Mouse (Mus musculus) layer of hippocampus, postnatal 25 days (tissue): ENCODE data around the gene Synpr. TPM values are rescaled to one million over a fixed set of nuclear protein-coding genes. Genes with fewer than 3 reads are reported as not detected.

Experiments used
- DNase-seq, 2 experiments: peaks; one replicate each; pipeline ENCODE4 v3.0.0; 2022; ENCODE audit warnings: mixed read lengths in 2 of 2, low spot score in 1 of 2; ENCODE audit errors: extremely low spot score in 1 of 2
- total RNA-seq, 2 experiments: library from RNA; stranded (reverse); gene quantifications; 2 replicates each; pipeline ENCODE4 v1.2.3; 2021

Gene Synpr
- total RNA-seq, 2 experiments from 2014 or later: 192 to 194 TPM

- DNase-seq: no peak
These were observed 234.8 kb downstream of the Synpr start for GRCm38 (mm10) chr14:13519239-13520011.

GRCm38 (mm10) chr14:13547746-13548145, 263.2 kb downstream of the Synpr start:
- DNase-seq: no peak

- no peak for DNase-seq
These were observed 266.6 kb downstream of the Synpr start for GRCm38 (mm10) chr14:13551209-13551608.

- DNase-seq: no peak
These were observed 269.2 kb downstream of the Synpr start for GRCm38 (mm10) chr14:13553616-13554370.

DNA sequence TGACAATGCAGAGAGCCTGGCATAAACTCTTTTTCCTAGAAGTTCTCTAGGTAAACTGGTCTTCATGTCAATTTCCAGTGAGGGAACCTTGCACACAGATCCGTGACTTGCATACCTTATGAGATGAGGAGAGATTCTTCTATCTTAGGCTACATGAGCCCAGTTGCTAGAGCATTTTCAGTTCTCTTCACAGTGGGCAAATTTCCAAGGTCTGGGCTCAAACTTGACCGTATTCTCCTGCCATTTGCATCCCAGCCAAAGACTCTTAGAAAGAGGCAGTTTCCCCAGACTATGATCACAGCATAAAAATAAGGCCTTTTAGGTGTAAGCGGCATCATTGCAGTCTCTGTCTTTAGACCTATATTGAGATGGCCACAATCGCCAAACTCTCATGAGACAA, 270.1 kb downstream of the Synpr start:
- DNase-seq: no peak

DNA sequence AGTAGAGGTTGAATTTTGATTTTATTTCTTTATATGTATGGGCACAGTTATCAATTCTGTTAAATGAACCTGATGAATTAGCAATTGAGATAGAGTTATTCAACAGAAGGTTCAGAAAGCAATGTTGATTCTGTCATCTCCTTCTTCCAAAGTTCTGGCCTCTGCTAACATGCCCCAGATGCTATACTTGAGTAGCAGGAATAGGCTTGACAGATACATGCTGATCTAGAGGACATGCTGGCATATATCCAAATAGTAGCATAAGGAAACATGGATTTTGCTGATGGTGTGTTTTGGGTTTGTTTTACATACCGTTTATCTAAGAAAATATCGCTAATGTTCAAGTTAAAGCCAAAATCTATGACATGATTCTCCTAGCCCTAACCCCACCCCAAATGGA, 273.5 kb downstream of the Synpr start:
- no peak for DNase-seq

DNA sequence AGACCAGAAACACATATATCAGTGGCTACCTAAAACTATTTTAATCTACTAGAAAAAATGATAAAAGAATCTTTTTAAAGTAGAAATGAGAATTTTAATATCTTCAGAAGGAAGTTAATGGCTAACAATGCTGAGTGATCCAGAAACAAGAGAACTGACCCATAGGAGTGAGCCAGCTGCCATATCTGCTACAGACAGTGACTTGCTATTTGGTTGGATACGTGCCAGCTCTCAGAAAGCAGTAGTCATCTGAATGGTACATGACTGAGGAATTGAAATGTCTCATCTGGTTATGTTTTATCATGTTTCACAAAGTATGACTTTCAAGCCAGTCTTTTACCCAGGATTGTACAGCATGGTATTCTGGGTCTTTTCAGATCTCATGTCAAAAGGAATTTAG, 282.7 kb downstream of the Synpr start:
- no peak for DNase-seq

DNA sequence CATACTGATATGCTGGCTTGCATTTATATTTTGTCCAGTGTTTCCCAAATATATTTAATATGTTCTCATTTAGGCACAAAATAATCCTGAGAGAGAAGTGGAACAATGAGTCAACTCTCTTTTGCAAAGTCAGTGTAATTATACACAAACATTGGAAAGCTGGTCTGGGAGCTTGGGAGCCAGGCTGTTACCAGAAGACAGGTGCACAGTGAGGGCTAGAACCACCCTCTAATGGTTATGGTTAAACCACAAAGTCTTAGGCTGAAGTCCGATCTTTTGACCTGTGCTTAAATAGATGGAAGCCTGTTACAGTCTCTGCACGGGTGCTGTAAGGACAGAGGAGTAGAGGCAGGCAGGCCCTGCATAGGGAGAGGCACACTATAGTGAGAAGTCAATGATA, 283.4 kb downstream of the Synpr start:
- no peak for DNase-seq

GRCm38 (mm10) chr14:13571941-13572340, 287.4 kb downstream of the Synpr start:
- no peak for DNase-seq

DNA sequence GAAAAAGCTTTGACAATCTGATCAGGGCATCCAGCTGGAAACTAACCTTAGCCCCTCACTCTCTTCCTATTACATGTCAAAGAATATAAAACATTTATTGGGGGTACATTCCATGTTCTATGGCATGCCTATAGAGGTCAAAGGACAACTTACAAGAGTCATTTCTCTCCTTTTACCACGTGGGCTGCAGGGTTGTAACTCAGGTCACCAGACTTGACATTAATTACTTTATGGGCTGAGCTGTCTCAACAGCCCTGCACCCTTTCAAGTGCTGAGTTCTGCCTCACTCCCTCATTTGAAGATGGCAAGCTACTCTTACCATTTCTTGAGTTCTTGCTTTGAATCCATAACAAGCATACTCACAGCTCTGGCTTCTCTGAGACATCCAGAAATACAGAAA, 287.9 kb downstream of the Synpr start:
- no peak for DNase-seq

DNA sequence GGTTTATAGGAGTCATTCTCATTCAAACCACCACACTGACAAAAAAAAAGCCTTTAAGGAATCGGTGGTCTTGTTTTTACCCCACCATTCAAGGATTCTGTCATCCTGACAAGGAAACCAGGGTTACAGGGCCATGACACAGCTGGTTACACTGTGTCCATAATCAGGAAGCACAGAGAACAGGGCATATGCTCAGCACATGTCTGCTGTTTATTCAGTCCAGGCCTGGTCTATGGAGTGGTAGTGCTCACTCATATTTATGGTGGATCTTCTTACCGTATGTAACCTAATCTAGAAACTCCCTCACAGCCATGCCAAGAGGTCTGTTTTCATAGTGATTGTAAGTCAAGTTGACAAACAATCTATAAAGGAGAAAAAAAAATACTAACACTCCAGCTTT, 293.5 kb downstream of the Synpr start:
- no peak for DNase-seq

DNA sequence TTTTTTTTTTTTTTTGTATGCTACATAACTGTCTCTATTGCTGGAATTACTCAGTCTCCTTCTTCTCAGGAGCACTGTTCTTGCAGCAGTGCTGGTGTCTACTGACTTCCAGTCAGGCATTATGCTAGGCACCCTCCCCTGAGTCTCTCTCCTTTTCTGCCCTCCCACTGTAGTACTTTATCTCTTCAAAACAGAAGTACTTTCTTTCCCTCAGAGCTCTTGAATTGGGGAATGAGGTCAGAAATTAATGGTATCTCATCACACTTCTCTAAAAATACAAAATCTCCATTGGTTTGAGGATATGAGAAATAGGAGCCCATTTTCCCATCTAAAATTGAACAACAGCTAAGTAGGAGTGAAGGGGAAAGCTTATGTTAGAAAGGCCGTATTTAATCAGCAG, 294.2 kb downstream of the Synpr start:
- no peak for DNase-seq

- DNase-seq: no peak
These were observed 308.9 kb downstream of the Synpr start for GRCm38 (mm10) chr14:13593321-13593940.

DNA sequence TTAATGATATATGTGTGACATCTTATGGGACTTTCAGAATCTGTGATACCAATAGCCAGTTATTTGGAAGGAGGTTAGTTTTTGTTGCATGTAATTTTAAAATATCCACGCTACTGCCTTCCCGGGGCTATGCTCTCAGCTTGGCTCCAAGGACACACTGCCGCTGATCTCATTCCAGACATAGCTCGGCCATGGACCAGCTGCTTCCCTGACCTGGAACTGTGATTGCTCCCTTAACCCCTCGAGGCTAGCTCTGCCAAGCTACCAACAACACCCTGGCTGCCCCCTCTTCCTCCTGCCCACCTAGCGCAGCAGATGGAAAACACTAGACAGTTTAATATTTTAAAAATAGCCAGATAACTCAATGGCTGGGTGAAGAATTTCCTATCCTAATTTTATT, 311.7 kb downstream of the Synpr start:
- no peak for DNase-seq

DNA sequence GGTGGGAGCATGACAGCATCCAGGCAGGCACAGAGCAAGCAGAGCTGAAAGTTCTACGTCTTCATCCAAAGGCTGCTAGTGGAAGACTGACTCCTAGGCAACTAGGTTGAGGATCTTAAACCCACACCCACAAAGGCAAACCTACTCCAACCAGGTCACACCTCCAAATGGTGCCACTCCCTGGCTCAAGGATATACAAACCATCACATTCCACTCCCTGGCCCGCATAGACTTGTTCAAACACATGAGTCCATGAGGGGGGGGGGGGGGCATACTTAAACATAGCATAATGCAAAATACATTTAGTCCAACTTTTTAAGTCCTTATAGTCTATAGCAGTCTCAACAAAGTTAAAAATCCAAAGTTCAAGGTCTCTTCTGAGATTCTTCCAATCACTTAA, 312.6 kb downstream of the Synpr start:
- DNase-seq: no peak

DNA sequence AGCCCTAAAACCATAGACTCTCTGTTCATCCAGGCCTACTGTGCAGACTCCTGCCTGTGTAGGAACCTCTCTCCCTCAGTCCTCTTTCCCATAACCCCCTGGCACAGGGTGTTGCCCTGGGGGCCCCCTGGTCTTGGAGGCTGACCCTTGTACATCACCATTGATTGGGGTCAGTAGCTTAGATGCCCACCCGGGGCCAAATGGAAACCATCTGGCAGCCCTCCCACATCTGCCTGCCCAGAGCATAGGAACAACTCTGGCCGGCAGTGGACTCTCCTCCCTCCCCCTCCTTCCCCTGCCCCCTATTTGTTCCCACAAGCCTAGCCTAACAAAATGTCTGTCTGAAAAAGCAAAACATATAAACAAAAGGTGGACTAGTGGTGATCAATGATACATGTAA, 336.0 kb downstream of the Synpr start:
- no peak for DNase-seq

DNA sequence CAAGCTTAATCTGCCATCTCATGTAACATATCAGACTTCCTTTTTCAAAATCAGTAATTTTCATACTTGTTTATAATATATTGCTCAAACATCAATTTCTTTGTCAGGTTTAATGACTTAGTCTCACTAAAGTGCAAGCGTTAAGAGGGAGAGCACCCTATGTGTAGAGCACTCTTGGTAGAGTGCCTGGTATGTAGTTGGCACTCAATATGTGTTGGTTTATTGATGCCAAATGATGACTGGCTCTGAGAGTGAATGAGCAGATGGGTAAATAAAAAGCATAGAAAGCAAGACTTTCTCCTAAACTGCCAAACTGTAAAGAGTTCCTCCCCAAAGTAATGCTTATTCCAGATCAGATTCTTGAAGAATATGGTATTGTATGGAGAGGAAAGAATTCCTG, 365.3 kb downstream of the Synpr start:
- DNase-seq: no peak

- no peak for DNase-seq
These were observed 366.5 kb downstream of the Synpr start for GRCm38 (mm10) chr14:13651039-13651438.

GRCm38 (mm10) chr14:13651541-13652298, 367.1 kb downstream of the Synpr start:
- DNase-seq: no peak
